Mouse (Mus musculus): ENCODE measurements around the gene Sycn. TPM values are rescaled to one million over a fixed set of nuclear protein-coding genes. Genes with fewer than 3 reads are reported as not detected.

The Sycn gene
- polyA plus RNA-seq, 1 experiment from 2014 or later: 17.0 TPM

GRCm38 (mm10) chr7:28562371-28562770, 21.7 kb downstream of the Sycn start:
- ATAC-seq: no peak
- 88% methylated on average over 13 of the region's 13 CpGs for WGBS
- Histone ChIP-seq H3K27me3 (replicated peaks; ENCODE audit: control insufficient read depth, insufficient read depth, low read length) (no peaks in the 10 kb centered on the region), H3K4me1 (replicated peaks; ENCODE audit: control insufficient read depth, insufficient read depth, low read length) (no peaks in the 10 kb centered on the region), H3K4me3 (ENCODE audit: low read depth, low read length) (no peak overlapping the region), H3K36me3 (ENCODE audit: control insufficient read depth, insufficient read depth) (peaks cover 89% of the 10 kb centered on the region), H3K27ac (ENCODE audit: low read depth, low read length) (no peak overlapping the region), H3K9ac (ENCODE audit: low read depth, low read length) (no peak overlapping the region), H3K4me2 (replicated peaks; ENCODE audit: low read depth) (no peak overlapping the region), H3K9me3 (ENCODE audit: control insufficient read depth) (no peaks in the 10 kb centered on the region)
- no peak for TF ChIP-seq CTCF (IDR thresholded peaks at IDR 0.05; ENCODE audit: low read depth)

GRCm38 (mm10) chr7:28562951-28563350, 22.3 kb downstream of the Sycn start:
- H3K9me3 ChIP-seq (ENCODE audit: control insufficient read depth): no peaks in the 10 kb centered on the region
- no peak for TF ChIP-seq CTCF (IDR thresholded peaks at IDR 0.05; ENCODE audit: low read depth)
- WGBS: 92% methylated on average over 13 of the region's 13 CpGs
- no peak overlapping the region for H3K4me2 ChIP-seq (replicated peaks; ENCODE audit: low read depth)
- ATAC-seq: no peak
- H3K36me3 ChIP-seq (ENCODE audit: control insufficient read depth, insufficient read depth): peaks cover 95% of the 10 kb centered on the region
- H3K27ac ChIP-seq (ENCODE audit: low read depth, low read length): no peak overlapping the region
- no peak overlapping the region for H3K4me3 ChIP-seq (ENCODE audit: low read depth, low read length)
- no peak overlapping the region for H3K9ac ChIP-seq (ENCODE audit: low read depth, low read length)
- H3K27me3 ChIP-seq (replicated peaks; ENCODE audit: control insufficient read depth, insufficient read depth, low read length): no peaks in the 10 kb centered on the region
- no peaks in the 10 kb centered on the region for H3K4me1 ChIP-seq (replicated peaks; ENCODE audit: control insufficient read depth, insufficient read depth, low read length)

GRCm38 (mm10) chr7:28565407-28565806, 24.7 kb downstream of the Sycn start:
- no peaks in the 10 kb centered on the region for H3K4me1 ChIP-seq (replicated peaks; ENCODE audit: control insufficient read depth, insufficient read depth, low read length)
- no peak overlapping the region for H3K4me2 ChIP-seq (replicated peaks; ENCODE audit: low read depth)
- H3K36me3 ChIP-seq (ENCODE audit: control insufficient read depth, insufficient read depth): peaks cover 88% of the 10 kb centered on the region
- H3K9me3 ChIP-seq (ENCODE audit: control insufficient read depth): no peaks in the 10 kb centered on the region
- no peak for ATAC-seq
- no peak for TF ChIP-seq CTCF (IDR thresholded peaks at IDR 0.05; ENCODE audit: low read depth)
- 87% methylated on average over 5 of the region's 5 CpGs for WGBS
- H3K27me3 ChIP-seq (replicated peaks; ENCODE audit: control insufficient read depth, insufficient read depth, low read length): no peaks in the 10 kb centered on the region
- H3K9ac ChIP-seq (ENCODE audit: low read depth, low read length): no peak overlapping the region
- H3K4me3 ChIP-seq (ENCODE audit: low read depth, low read length): no peak overlapping the region
- no peak overlapping the region for H3K27ac ChIP-seq (ENCODE audit: low read depth, low read length)

GRCm38 (mm10) chr7:28567539-28567938, 26.9 kb downstream of the Sycn start:
- no peak overlapping the region for H3K27ac ChIP-seq (ENCODE audit: low read depth, low read length)
- TF ChIP-seq CTCF (IDR thresholded peaks at IDR 0.05; ENCODE audit: low read depth): no peak
- H3K9ac ChIP-seq (ENCODE audit: low read depth, low read length): no peak overlapping the region; the same call in 1 of the 2 replicates
- ATAC-seq: no peak
- 86% methylated on average over 4 of the region's 4 CpGs for WGBS
- peaks cover 69% of the 10 kb centered on the region for H3K36me3 ChIP-seq (ENCODE audit: control insufficient read depth, insufficient read depth)
- H3K9me3 ChIP-seq (ENCODE audit: control insufficient read depth): no peaks in the 10 kb centered on the region
- no peak overlapping the region for H3K4me3 ChIP-seq (ENCODE audit: low read depth, low read length)
- no peaks in the 10 kb centered on the region for H3K27me3 ChIP-seq (replicated peaks; ENCODE audit: control insufficient read depth, insufficient read depth, low read length)
- no peak overlapping the region for H3K4me2 ChIP-seq (replicated peaks; ENCODE audit: low read depth)
- H3K4me1 ChIP-seq (replicated peaks; ENCODE audit: control insufficient read depth, insufficient read depth, low read length): 0 out of 2 replicates have a peak, but pooled peaks cover 1% of the 10 kb centered on the region

GRCm38 (mm10) chr7:28568253-28568652, 27.6 kb downstream of the Sycn start:
- peak; percentile 92 for TF ChIP-seq CTCF (IDR thresholded peaks at IDR 0.05; ENCODE audit: low read depth)
- ATAC-seq: no peak
- H3K36me3 ChIP-seq (ENCODE audit: control insufficient read depth, insufficient read depth): peaks cover 62% of the 10 kb centered on the region
- no peak overlapping the region for H3K4me3 ChIP-seq (ENCODE audit: low read depth, low read length)
- H3K27me3 ChIP-seq (replicated peaks; ENCODE audit: control insufficient read depth, insufficient read depth, low read length): no peaks in the 10 kb centered on the region
- H3K4me1 ChIP-seq (replicated peaks; ENCODE audit: control insufficient read depth, insufficient read depth, low read length): peaks cover 9% of the 10 kb centered on the region; the same call in 1 of the 2 replicates
- H3K9me3 ChIP-seq (ENCODE audit: control insufficient read depth): no peaks in the 10 kb centered on the region
- H3K9ac ChIP-seq (ENCODE audit: low read depth, low read length): no peak overlapping the region
- H3K27ac ChIP-seq (ENCODE audit: low read depth, low read length): no peak overlapping the region
- H3K4me2 ChIP-seq (replicated peaks; ENCODE audit: low read depth): no peak overlapping the region

- peak; percentile 85 for ATAC-seq
- no peaks in the 10 kb centered on the region for H3K9me3 ChIP-seq (ENCODE audit: control insufficient read depth)
- no peaks in the 10 kb centered on the region for H3K27me3 ChIP-seq (replicated peaks; ENCODE audit: control insufficient read depth, insufficient read depth, low read length)
- no peak overlapping the region for H3K9ac ChIP-seq (ENCODE audit: low read depth, low read length)
- H3K4me2 ChIP-seq (replicated peaks; ENCODE audit: low read depth): peak overlapping the region; percentile 48
- H3K4me3 ChIP-seq (ENCODE audit: low read depth, low read length): no peak overlapping the region
- H3K4me1 ChIP-seq (replicated peaks; ENCODE audit: control insufficient read depth, insufficient read depth, low read length): peaks cover 16% of the 10 kb centered on the region; the same call in 1 of the 2 replicates
- H3K27ac ChIP-seq (ENCODE audit: low read depth, low read length): peak overlapping the region; percentile 76
- TF ChIP-seq CTCF (IDR thresholded peaks at IDR 0.05; ENCODE audit: low read depth): peak; percentile 28
- peaks cover 40% of the 10 kb centered on the region for H3K36me3 ChIP-seq (ENCODE audit: control insufficient read depth, insufficient read depth)
- 35% methylated on average over 12 of the region's 12 CpGs for WGBS
Observed at GRCm38 (mm10) chr7:28570291-28570981, 29.8 kb downstream of the Sycn start.

Data from intestine, postnatal 0 days (tissue).